Mouse (Mus musculus) G1E (cell line): ENCODE measurements around the gene Txnrd1.

Source experiments
- CTCF ChIP-seq: IDR thresholded peaks from 2 replicates; pipeline ENCODE4 v1.5.1; 2012; ENCODE audit warnings: low read depth, low read length, inconsistent platforms, mixed read lengths
- GATA2 ChIP-seq: IDR thresholded peaks from 2 replicates; pipeline ENCODE4 v1.6.1; 2012; ENCODE audit warnings: low read depth, low read length, inconsistent platforms, borderline replicate concordance

DNA sequence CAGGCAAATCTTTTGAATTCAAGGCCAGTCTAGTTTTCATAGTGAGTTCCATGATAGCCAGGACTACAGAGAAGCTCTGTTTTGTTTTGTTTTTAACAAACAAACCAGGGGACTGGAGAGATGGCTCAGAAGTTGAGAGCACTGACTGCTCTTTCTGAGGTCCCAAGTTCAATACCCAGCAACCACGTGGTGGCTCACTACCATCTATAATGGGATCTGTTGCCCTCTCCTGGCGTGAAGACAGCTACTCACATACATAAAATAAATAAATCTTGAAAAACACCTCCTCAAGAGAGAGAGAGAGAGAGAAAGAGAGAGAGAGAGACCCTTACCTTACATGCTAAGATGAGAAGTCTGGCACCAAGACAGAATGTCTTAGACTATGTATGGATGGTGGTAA is 84.9 kb downstream of the Txnrd1 start:
- no peak for TF ChIP-seq CTCF
- no peak for TF ChIP-seq GATA2
